Mouse (Mus musculus) B cell, adult 2 months (primary cell): Measurements from ENCODE around the gene Epn3.

Source experiments
- DNase-seq, 2 experiments: peaks; one replicate each; pipeline ENCODE4 v3.0.0; 2022

Gene Epn3

GRCm38 (mm10) chr11:94469136-94470064 is 30.4 kb downstream of the Epn3 start:
- no peak for DNase-seq

GRCm38 (mm10) chr11:94468582-94469064 is 31.2 kb downstream of the Epn3 start:
- DNase-seq, result no peak

GRCm38 (mm10) chr11:94466333-94466855 is 33.4 kb downstream of the Epn3 start:
- DNase-seq, result no peak

- no peak for DNase-seq
These were observed 35.6 kb downstream of the Epn3 start for GRCm38 (mm10) chr11:94464170-94464569.

GRCm38 (mm10) chr11:94461856-94462255 is 37.9 kb downstream of the Epn3 start:
- DNase-seq, result no peak

GRCm38 (mm10) chr11:94457001-94457400 is 42.8 kb downstream of the Epn3 start:
- no peak for DNase-seq

- DNase-seq, result no peak
These were observed 43.4 kb downstream of the Epn3 start for GRCm38 (mm10) chr11:94456347-94456746.

GRCm38 (mm10) chr11:94455161-94455820 is 44.5 kb downstream of the Epn3 start:
- DNase-seq, result no peak

GRCm38 (mm10) chr11:94454756-94455155 is 45.0 kb downstream of the Epn3 start:
- no peak for DNase-seq

GRCm38 (mm10) chr11:94451091-94451773 is 48.5 kb downstream of the Epn3 start:
- DNase-seq, result no peak

- no peak for DNase-seq
These were observed 49.9 kb downstream of the Epn3 start for GRCm38 (mm10) chr11:94449886-94450285.

GRCm38 (mm10) chr11:94449239-94449638 is 50.5 kb downstream of the Epn3 start:
- no peak for DNase-seq

- DNase-seq, result no peak
These were observed 52.8 kb downstream of the Epn3 start for GRCm38 (mm10) chr11:94447017-94447416.

GRCm38 (mm10) chr11:94445300-94445699 is 54.5 kb downstream of the Epn3 start:
- no peak for DNase-seq

- no peak for DNase-seq
These were observed 54.9 kb downstream of the Epn3 start for GRCm38 (mm10) chr11:94444829-94445228.

GRCm38 (mm10) chr11:94441752-94442151 is 58.0 kb downstream of the Epn3 start:
- DNase-seq, result no peak

- DNase-seq, result no peak
These were observed 58.7 kb downstream of the Epn3 start for GRCm38 (mm10) chr11:94441122-94441521.

- DNase-seq, result no peak
These were observed 59.4 kb downstream of the Epn3 start for GRCm38 (mm10) chr11:94440421-94440820.
